Comparison of ENCODE assay signal across 33 mouse cellular contexts in genomic region chr2:91622356-91622755, GRCm38 (mm10). TPM values are rescaled to one million over a fixed set of nuclear protein-coding genes. Genes with fewer than 3 reads are reported as not detected.
"Had no signal": no experiment of that assay in that cellular context is flagged by ENCODE, and none has a peak within 500 bp of the region (broad histone marks: within the 10 kb centered on the region; RNA-seq: fewer than 3 reads in every experiment).

No protein-coding gene starts in this region.

- H3K4me3 ChIP-seq: heart, embryonic 12.5 days; heart, embryonic 13.5 days; heart, embryonic 15.5 days; hindbrain, embryonic 10.5 days; hindbrain, embryonic 12.5 days; hindbrain, embryonic 13.5 days; hindbrain, embryonic 15.5 days; intestine, embryonic 15.5 days; kidney, embryonic 15.5 days; layer of hippocampus, adult 2 months; left cerebral cortex, adult 2 months had no signal

- H3K27ac ChIP-seq: heart, embryonic 13.5 days; heart, embryonic 15.5 days; hindbrain, embryonic 10.5 days; hindbrain, embryonic 12.5 days; hindbrain, embryonic 13.5 days; hindbrain, embryonic 14.5 days; hindbrain, embryonic 15.5 days; hindbrain, postnatal 0 days; intestine, embryonic 15.5 days; kidney, embryonic 15.5 days; kidney, postnatal 0 days; layer of hippocampus, adult 2 months; left cerebral cortex, adult 2 months had no signal

- H3K4me1 ChIP-seq: heart, embryonic 12.5 days; heart, embryonic 13.5 days; heart, embryonic 15.5 days; hindbrain, embryonic 10.5 days; hindbrain, embryonic 12.5 days; hindbrain, embryonic 13.5 days; hindbrain, embryonic 15.5 days; intestine, embryonic 15.5 days; kidney, embryonic 15.5 days had no signal

- DNase-seq: heart, postnatal 10 days; heart, postnatal 14 days; heart, postnatal 36 days; kidney, adult 11 months; kidney, adult 18-20 months; kidney, adult 2 months; kidney, adult 8-10 months; kidney, adult 9 months; kidney, postnatal 10 days; kidney, postnatal 14 days; kidney, postnatal 25 days; kidney, postnatal 36 days; kidney, postnatal 4 days; layer of hippocampus, adult 9-11 months; layer of hippocampus, postnatal 36 days had no signal

- H3K27me3 ChIP-seq: heart, embryonic 12.5 days; heart, embryonic 13.5 days; heart, embryonic 15.5 days; hindbrain, embryonic 12.5 days; hindbrain, embryonic 13.5 days; hindbrain, embryonic 15.5 days; intestine, embryonic 15.5 days; kidney, embryonic 15.5 days had no signal

- H3K9me3 ChIP-seq: heart, embryonic 12.5 days; heart, embryonic 13.5 days; heart, embryonic 15.5 days; hindbrain, embryonic 10.5 days; hindbrain, embryonic 12.5 days; hindbrain, embryonic 13.5 days; hindbrain, embryonic 15.5 days; intestine, embryonic 15.5 days; kidney, embryonic 15.5 days had no signal

RNA-seq across cellular contexts. Expression of gene F2, which starts 13.9 kb away (rescaled TPM):
- total RNA-seq: heart, postnatal 25 days; heart, postnatal 36 days; hindbrain, postnatal 0 days; layer of hippocampus, adult 18-20 months; layer of hippocampus, postnatal 25 days had no signal
- polyA plus RNA-seq: hindbrain, embryonic 13.5 days; hindbrain, postnatal 0 days; kidney, embryonic 14.5 days had no signal
